Mouse (Mus musculus) adrenal gland, postnatal 25 days (tissue): ENCODE measurements around the gene Ppm1j. TPM values are rescaled to one million over a fixed set of nuclear protein-coding genes. Genes with fewer than 3 reads are reported as not detected.
"Not testable (repeated sequence)": the region's sequence is repeated elsewhere in the genome, so short reads cannot be mapped to it uniquely, and the experiment has no call there.

Experiments
- DNase-seq: peaks from one replicate; pipeline ENCODE4 v3.0.0; 2021; ENCODE audit warnings: mixed read lengths
- long read RNA-seq: library from polyadenylated mRNA; stranded (forward); transcript quantifications from one replicate; pipeline ENCODE4 v2.0.0, GENCODE M21; 2021
- total RNA-seq: library from RNA; stranded (reverse); gene quantifications from 2 replicates; pipeline ENCODE4 v1.2.3, GENCODE M21; 2021

Gene Ppm1j
- total RNA-seq = 3.6 and 5.9 TPM in 2 replicates
- long read RNA-seq, partial matches to known transcripts = 8 of 10 reads
- long read RNA-seq, other reads (novel, unspliced or antisense) = 1 of 10 reads

GRCm38 (mm10) chr3:104780561-104781420 lies at the start of gene Ppm1j:
Gene Ppm1j (plus strand): TSS chr3:104781056.
- peak; percentile 74 for DNase-seq

- DNase-seq = no peak
Measured at GRCm38 (mm10) chr3:104732907-104733306, 47.9 kb upstream of the Ppm1j start.

DNA sequence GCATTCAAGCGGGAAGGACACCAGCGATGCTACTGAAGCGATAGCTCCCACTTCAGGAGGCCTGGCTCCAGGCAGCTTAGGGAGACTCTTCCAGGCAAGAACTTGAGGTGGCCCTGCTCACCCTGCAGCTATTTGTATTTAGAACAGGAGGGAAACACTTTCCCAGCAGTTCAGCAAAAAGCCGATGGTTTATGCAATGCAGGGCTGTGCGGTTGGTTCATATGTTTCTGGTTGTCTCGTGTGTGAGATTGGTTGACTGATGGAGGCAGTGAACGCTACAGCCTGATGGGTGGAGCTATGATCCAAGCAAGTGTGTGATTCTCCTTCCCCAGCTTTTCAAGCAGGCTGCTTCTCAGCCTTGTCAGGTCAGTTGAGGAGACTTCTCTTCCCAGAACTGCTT lies 46.2 kb upstream of the Ppm1j start:
- DNase-seq = no peak

GRCm38 (mm10) chr3:104741954-104742353 lies 38.9 kb upstream of the Ppm1j start:
- DNase-seq = no peak

- no peak for DNase-seq
Measured at GRCm38 (mm10) chr3:104743161-104743560, 37.7 kb upstream of the Ppm1j start.

DNA sequence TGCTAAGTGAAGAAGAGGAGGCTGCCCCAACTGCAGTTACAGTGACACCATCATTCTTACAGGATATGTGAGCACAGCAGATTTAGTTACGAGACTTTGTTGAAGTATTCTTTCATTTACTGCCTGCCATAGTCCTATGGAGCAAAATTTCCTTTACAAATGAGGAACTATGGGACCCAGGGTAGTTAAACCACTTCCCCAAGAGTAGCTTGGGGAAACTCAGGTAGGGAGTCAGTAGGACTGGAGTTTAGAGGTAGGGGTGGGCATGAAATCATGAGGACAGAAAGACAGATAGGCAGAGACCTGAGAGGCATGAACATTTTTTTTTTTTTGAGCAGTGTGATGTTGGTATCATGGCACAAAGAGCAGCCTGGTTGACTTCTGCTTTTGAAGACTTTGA lies 37.0 kb upstream of the Ppm1j start:
- DNase-seq = no peak

GRCm38 (mm10) chr3:104752845-104753244 lies 28.0 kb upstream of the Ppm1j start:
- DNase-seq = peak; percentile 51

DNA sequence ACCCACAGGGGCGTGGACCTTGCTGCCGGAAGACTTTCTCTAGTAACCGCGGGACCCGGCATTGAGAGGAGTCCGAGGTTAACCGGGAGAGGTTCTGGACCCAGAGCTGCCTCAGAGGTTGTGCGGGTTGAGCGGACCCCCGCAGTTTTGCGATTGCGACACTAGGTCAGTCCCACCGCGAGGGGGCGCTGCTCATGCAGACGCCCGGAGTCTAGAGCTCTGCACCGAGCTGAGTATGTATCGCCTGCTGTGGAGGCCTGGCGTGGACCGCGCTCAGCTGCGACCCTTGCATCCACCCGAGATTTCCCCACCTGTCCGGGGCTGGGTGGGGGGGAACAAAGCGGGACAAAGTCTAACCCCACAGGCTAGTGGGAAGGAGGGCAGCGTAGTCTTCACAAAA lies 22.4 kb upstream of the Ppm1j start:
- DNase-seq = peak; percentile 72

DNA sequence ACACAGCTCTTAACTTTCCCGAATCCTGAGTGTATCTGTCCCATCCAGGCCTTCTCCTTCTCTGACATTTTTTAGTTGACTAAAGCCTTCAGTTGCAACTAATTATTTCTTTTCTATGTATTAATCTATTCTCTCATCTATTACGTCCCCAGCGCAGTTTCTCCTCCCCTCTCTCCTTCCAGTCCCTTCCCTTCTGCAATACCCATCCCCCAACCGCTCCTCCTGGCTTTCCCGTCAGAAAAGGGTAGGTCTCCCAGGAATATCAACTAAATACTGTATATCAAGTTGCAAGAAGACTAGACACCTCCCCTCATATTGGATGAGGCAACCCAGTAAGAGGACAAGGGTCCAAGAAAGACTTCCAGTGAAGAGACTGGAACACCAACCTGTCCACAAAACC lies 22.0 kb upstream of the Ppm1j start:
- DNase-seq = no peak

DNA sequence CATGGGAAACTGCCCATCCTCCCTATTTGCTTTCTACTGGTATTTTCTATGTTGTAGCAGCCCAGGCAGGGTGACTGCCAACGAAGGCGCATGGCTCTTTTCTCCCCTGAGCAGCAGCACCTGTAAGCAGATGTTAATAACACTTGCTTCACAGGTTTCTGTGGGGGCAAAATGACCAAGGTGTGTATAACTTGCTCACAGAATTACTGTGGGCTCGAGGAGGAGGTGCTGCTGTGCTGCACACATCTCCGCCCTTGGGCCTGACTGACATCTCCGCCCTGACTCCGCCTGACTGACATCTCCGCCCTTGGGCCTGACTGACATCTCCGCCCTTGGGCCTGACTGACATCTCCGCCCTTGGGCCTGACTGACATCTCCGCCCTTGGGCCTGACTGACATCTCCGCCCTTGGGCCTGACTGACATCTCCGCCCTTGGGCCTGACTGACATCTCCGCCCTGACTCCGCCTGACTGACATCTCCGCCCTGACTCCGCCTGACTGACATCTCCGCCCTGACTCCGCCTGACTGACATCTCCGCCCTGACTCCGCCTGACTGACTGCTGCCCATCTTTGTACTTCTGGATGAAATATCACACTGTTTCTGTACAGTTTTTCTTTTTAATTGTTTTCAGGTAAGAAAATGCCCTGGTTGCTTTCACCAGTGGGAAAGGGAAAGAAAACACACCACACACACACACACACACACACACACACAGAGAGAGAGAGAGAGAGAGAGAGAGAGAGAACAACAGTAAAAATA lies 18.6 kb upstream of the Ppm1j start:
- not testable (repeated sequence) for DNase-seq

DNA sequence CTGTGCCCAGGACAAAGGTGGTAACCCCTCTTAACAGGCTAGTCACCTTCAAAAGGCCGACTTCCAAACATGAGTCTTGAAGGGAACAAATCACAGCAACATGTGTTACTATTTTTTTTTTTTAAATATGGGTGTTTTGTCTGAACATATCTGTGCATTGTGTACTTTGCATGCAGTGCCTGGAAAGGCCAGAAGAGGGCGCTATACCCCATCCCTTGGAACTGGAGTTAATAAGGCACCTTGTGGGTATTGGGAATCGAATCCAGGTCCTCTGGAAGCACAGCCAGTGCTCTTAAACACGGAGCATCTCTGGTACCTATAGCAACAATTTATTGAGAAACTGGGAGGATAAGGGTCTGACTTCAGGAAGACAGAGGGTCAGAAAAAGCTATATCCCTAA lies 15.8 kb upstream of the Ppm1j start:
- no peak for DNase-seq

- no peak for DNase-seq
Measured at GRCm38 (mm10) chr3:104767141-104767540, 13.7 kb upstream of the Ppm1j start.

GRCm38 (mm10) chr3:104767716-104768115 lies 13.1 kb upstream of the Ppm1j start:
- DNase-seq = no peak

DNA sequence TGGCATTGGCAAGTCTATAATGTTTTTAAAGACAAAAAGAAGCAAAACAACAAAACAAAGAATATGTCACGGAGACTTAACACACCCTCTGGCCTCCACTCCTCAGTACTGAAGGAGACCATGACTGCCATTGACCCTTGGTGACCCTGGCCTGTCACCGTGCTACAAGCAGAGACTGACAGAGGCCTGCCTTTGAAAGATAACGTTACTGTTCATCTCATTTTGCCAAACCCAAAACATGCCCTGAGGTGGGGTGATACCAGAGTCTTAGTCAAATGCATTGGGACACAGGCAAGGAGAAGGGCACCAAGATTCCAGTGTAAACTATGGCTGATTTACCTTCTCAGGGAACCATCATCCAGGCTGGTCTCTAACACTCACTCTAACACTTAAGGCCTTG lies 11.7 kb upstream of the Ppm1j start:
- DNase-seq = no peak

GRCm38 (mm10) chr3:104770035-104770434 lies 10.8 kb upstream of the Ppm1j start:
- peak; percentile 59 for DNase-seq

DNA sequence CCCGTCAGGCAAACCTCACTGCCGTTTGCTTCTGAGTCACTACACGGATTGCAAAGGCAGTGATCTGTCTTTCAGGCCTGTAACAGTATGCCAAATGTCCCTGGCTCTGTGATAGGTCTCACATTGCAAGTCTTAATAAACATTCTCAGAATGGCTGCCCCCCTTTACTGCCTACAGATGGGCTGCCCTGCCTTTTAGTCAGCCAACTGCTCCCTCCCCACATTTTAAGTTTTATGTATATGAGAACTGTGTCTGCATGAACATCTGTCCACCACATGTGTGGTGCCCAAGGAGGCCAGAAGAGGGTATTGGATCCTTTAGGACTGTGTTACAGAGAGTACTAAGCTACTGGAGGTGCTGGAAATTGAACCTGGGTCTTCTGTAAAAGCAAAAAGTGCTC lies 9.9 kb upstream of the Ppm1j start:
- no peak for DNase-seq

GRCm38 (mm10) chr3:104771460-104771859 lies 9.4 kb upstream of the Ppm1j start:
- no peak for DNase-seq

- DNase-seq = no peak
Measured at GRCm38 (mm10) chr3:104773301-104773700, 7.6 kb upstream of the Ppm1j start.

- DNase-seq = no peak
Measured at GRCm38 (mm10) chr3:104777342-104777741, 3.5 kb upstream of the Ppm1j start.

DNA sequence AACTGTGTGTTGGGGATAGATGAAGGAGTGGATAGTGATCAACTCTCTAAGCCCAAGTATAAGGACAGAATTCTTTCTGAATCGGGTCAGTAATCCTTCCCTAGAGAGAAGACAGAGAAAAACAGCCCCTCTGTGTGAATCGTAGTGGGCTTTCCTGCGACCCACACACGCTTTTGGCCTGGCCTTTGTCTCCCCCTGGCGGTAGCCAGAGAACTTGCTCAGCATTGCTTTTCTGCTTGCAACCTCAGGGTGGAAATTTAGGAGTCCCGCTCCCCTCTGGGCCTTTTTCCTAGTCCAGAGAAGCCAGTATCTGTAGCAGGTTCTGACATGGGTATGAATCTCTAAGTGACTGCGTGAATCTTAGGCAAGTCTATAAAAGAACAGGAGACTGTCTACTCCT lies 907 bp upstream of the Ppm1j start:
- DNase-seq = peak; percentile 64

DNA sequence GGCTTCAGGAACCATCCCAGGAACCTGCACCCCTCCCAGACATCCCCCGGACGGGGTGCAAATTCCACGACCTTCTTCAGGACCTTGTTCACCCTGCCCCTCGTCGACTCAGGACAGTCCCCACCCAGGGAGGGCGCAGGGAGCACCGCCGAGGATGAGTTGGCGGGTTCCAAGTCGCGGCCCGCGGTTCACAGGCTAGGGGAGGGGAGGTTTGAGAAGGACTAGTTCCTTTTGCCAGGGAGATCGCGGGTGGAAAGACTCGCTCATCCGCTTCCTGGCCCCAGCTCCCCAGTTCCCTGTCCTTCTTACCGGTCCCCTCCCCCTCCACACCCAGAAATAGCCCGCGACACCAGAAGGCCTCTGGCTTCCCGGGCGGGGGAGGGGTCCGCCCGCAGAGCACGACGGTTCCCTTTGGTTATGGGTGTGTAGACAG lies 631 bp downstream of the Ppm1j start, which contains the start of gene Fam19a3:
Gene Fam19a3 (minus strand): TSS at position 370 of the 433 bp plus-strand sequence.
- DNase-seq = no peak

- peak; percentile 70 for DNase-seq
Measured at GRCm38 (mm10) chr3:104782061-104782681, 1.3 kb downstream of the Ppm1j start.
